Mouse (Mus musculus): ENCODE data around the gene Vmp1.

Gene Vmp1

GRCm38 (mm10) chr11:86599378-86600208 is 84.0 kb downstream of the Vmp1 start:
- DNase-seq, result peak; percentile 31

- no peak for DNase-seq
These were observed 85.1 kb downstream of the Vmp1 start for GRCm38 (mm10) chr11:86598572-86598971.

- DNase-seq, result no peak
These were observed 85.5 kb downstream of the Vmp1 start for GRCm38 (mm10) chr11:86598154-86598553.

GRCm38 (mm10) chr11:86596976-86597375 is 86.7 kb downstream of the Vmp1 start:
- DNase-seq, result no peak

GRCm38 (mm10) chr11:86596187-86596960 is 87.3 kb downstream of the Vmp1 start:
- DNase-seq, result peak; percentile 86

- no peak for DNase-seq
These were observed 88.3 kb downstream of the Vmp1 start for GRCm38 (mm10) chr11:86595366-86595765.

GRCm38 (mm10) chr11:86594188-86594876 is 89.3 kb downstream of the Vmp1 start:
- no peak for DNase-seq

GRCm38 (mm10) chr11:86593443-86593842 is 90.2 kb downstream of the Vmp1 start:
- DNase-seq, result no peak

GRCm38 (mm10) chr11:86592993-86593392 is 90.6 kb downstream of the Vmp1 start:
- no peak for DNase-seq

GRCm38 (mm10) chr11:86591931-86592616 is 91.6 kb downstream of the Vmp1 start:
- no peak for DNase-seq

GRCm38 (mm10) chr11:86591301-86591845 is 92.3 kb downstream of the Vmp1 start:
- no peak for DNase-seq

GRCm38 (mm10) chr11:86590579-86590978 is 93.1 kb downstream of the Vmp1 start:
- DNase-seq, result no peak

- DNase-seq, result no peak
These were observed 93.6 kb downstream of the Vmp1 start for GRCm38 (mm10) chr11:86590066-86590465.

- DNase-seq, result no peak
These were observed 94.9 kb downstream of the Vmp1 start for GRCm38 (mm10) chr11:86588583-86589298.

GRCm38 (mm10) chr11:86587830-86588229 is 95.8 kb downstream of the Vmp1 start:
- peak; percentile 21 for DNase-seq

GRCm38 (mm10) chr11:86586868-86587792 is 96.5 kb downstream of the Vmp1 start:
- peak; percentile 82 for DNase-seq

GRCm38 (mm10) chr11:86586177-86586867 is 97.3 kb downstream of the Vmp1 start:
- peak; percentile 62 for DNase-seq

- peak; percentile 29 for DNase-seq
These were observed 98.0 kb downstream of the Vmp1 start for GRCm38 (mm10) chr11:86585598-86585984.

- peak; percentile 23 for DNase-seq
These were observed 98.6 kb downstream of the Vmp1 start for GRCm38 (mm10) chr11:86584898-86585597.

Measured in kidney, adult 18-20 months (tissue).